Mouse (Mus musculus) adrenal gland, adult 2 months (tissue): ENCODE measurements around the gene Mthfsd. TPM values are rescaled to one million over a fixed set of nuclear protein-coding genes. Genes with fewer than 3 reads are reported as not detected.

Experiments
- DNase-seq: peaks from one replicate; pipeline ENCODE4 v3.0.0; 2021
- microRNA-seq, 2 experiments: library from miRNA; unstranded; fragments of <30 nt; microRNA quantifications; one replicate each; pipeline ENCODE4 v1.2.0; 2021
- polyA plus RNA-seq: library from polyadenylated mRNA; depleted of rRNA; stranded (reverse); fragments of >200 nt; gene quantifications from 2 replicates; pipeline ENCODE4 v1.2.3, GENCODE M21; 2012; rRNA removed
- total RNA-seq, 2 experiments: library from RNA; stranded (reverse); gene quantifications; 2 replicates each; pipeline ENCODE4 v1.2.3; 2021

Mthfsd gene
- total and polyA plus RNA-seq, 3 experiments = 31.8 to 65.6 (median 35.6) TPM

DNA sequence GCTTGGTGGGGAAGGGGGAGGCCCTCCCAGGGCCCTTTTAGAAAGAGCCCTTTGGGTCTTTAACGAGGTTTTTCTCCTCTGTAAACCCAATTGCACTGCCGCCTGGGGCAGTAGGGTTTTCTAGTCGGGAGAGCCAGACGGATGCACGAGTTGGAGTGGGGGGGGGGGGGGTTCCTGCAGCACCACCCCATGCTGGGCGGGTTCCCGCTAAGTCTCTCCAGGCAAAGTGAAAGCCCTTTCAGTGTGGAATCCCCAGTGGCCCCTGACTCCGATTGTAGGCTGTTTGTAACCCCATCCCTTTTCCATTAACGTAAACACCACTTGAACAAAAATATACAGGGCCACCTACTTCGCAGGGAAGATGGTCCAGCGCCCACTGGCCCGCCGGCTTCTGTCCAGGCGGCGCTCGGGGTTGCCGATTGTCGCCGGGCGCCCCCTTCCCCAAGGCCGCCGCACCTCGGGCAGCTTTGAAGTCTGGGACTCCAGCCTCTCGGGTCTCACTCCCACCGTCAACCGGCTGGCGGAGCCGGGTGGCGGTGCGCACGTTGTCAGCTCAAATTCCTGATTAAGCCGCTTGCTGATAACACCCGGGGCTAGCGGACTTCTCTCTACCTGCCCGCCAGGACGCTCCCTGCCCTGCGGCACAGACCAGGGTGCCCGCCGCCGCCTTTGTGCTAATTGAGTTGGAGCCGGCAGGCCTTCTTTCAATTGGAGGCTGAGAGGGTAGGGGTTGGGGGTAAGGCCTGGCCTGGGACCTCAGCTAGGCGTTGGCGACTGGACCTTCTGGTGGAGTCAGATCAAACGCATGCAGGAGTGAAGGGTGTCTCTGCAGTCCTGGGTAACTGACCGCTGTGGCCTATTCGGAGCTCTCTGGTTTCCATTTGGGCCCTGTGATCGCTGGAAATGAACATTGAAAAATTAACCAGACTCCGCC, 34.8 kb downstream of the Mthfsd start:
- no peak for DNase-seq

DNA sequence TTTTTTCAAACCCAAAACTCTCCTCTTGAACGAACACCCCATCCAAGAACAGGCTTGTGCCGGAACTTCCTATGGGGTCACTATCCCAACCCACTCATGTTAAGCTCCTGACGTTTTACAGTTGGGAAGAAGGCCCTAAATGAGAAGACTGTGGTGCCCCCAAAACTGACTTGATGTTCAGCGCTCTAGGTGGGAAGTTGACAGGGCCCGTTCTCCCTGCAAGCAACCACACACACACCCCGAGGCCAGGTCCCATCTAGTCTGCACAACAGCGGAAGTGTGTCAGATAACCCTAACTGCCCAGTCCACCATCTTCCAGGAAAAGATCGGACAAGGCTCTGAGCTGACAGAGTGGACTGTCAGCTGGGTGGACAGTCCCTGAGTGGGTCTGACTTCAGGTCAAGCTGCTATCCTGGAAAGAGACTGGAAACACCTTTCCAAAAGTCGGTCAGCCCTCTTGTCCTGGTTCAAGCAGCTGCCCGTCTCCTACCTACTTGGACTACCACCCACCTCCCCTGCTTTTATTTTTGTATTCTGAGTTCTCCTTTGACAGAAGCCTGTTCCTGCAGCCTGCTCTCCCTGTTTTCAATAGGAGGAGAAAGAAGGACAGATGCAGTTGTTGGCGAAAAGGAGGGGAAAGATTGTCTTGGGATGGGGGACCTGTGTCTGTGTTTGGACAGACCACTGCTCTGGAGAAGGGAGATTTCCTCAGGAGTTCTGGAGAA, 35.6 kb downstream of the Mthfsd start:
- no peak for DNase-seq

DNA sequence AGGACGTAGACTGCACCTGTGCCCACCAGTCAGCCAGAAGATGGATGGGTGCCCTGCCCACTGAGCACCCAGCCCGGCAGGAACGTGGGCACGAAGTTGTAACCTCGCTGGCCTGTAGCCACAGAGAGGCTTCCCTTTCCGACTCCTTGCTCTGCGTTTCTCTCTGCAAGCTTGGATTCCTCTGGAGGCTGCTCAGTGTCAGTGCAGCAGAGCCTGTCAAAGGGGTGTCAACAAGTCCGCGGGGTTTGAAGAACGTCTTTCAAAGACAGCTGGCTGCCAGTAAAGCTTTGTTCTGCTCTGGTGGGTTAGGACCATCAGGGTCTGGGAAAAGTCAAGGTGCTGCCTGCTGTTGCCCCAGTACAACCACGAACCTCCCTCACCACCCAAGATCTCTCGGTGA, 36.7 kb downstream of the Mthfsd start:
- DNase-seq = no peak

DNA sequence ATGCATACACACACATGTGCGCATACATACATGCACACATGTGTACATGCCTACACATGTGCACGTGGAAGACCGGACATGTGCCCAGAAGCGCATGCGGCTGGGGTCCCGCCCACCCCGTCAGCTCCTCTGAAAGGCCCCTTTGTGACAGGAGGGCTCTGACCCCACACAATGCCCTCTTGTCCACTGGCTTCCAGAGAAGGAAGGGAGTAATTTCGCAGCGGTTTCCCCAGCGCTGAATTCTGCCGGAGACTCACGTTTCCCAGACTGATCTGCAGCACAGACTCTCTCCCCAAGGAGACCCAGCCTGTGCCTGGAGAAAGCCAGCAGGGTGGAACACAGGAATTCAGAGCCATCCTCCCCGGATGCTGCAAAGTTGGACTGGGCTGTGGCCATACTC, 44.5 kb downstream of the Mthfsd start:
- DNase-seq = no peak

DNA sequence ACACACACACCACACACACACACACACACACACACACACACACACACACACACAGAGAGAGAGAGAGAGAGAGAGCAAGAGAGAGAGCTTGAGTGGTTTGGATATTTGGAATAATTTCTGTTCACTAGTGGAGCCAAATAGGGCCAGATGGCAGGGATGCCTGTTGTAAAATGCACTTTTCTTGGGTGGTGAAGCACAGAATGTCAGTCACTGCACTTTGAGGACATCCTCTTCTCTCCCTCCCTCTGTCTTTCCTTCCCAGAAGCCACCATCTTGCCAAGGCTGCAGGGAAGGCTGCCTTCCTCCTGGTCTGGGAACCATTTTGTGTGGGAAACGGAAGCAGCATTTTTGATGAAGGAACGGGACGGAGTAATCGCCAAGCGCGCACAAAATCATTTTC, 45.7 kb downstream of the Mthfsd start:
- DNase-seq = no peak

DNA sequence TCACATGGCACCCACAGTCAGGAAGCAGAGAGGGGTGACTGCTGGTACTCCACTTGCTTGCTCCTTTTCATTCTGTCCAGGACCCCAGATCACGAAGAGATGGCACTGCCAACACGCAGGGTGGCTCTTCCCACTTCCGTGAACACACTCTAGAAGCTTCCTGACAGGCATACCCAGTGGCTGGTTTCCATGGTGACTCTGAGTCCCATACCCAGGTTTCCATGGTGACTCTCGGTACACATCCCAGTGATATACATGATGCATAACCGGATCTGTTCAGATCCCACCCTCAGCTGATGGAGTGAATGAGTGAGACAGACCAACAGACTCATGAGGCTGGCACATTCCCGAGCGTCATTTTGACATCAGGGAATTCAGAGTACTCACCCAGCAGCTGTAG, 49.1 kb downstream of the Mthfsd start:
- DNase-seq = no peak

DNA sequence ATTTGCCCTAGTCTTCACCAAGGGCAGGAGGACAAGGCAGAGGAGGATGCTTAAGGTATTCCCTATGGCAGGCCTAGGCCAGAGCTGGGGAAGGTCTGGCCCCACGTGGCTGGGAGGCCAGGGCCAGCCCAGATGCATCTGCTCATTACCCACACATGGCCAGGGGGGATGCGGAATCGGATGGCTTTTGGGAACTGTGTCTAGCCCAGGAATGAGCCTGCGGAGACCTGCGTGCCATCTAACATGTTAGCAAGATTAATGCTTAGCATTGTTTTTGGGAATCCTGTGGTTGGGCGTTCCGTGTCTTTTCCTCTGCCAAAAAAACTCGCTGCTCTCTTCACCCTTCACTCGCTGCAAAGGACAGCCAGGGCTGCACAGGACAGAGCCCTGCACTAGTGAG, 50.1 kb downstream of the Mthfsd start:
- DNase-seq = no peak

DNA sequence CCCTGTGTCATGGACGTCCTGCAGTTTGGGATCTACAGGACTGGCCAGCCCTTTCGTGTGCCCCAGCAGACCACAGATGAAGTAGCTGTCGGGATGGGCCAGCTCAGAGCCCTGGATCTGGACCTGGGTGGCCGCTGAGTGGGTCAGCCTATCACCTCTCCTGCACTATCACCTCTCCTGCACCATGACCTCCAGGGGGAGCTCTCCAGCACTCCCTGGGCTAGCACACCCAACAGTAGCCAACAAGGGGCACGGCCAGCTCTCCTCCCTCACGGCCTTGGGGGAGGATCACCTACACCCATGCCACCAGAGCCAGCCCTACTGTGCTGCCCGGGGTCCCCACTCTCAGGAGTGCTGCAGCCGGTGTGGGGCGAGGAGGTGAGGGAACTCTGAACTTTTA, 60.8 kb downstream of the Mthfsd start:
- peak; percentile 10 for DNase-seq

DNA sequence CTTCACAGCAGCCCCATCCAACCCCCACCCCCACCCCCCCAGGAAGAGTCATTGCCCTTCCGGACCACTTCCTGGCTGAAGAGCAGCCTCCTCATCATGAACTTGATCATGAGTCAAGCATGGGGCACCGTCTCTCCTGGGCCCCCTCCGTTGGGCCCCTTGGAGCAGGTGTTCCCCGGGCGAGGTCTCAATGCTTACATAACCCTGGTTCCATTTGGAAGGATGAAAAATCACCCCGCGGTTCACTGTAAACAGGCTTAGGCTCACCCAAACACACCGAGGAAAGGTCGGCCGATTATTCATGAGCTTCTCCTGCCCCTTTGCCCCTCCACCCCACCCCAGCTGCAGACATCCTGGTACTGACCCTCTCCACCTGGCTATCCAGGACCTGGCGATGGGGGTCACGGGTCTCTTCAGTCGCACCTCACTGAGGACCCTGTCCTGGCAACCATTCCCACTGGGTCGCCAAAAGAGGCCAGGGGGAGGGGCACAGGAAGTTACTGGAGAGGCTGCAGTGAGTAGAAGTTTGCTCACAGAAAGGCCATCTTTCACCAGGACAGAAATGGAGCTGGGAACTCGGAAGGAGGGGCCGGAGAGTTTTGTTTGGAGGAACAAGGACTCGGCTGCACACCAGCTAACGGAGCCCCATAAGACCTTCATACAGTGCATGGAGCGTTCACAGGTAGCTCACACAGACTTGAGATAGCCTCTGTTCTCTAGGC, 64.3 kb downstream of the Mthfsd start:
- no peak for DNase-seq

Small RNAs within 50 kb of the gene (microRNA-seq; reads per million reads assigned to microRNA genes)
- gene Gm27530 = 0 reads per million in 2 experiments

Other genes with a start within 250 kb of the Mthfsd start
- under 1 TPM; 0.52 to 0.73 TPM for gene Foxf1, start 24.0 kb downstream of the Mthfsd start, total RNA-seq
- gene Foxf1, start 24.0 kb downstream of the Mthfsd start, polyA plus RNA-seq = 0.92 and 2.3 TPM in 2 replicates
- gene Foxc2, start 7.8 kb upstream of the Mthfsd start, total RNA-seq = 1 to 10 TPM; 3.3 to 6.3 TPM
- gene Foxc2, start 7.8 kb upstream of the Mthfsd start, polyA plus RNA-seq = 14.4 and 15.2 TPM in 2 replicates
- gene Foxl1, start 19.5 kb upstream of the Mthfsd start, total RNA-seq = under 1 TPM; 0.09 to 0.38 TPM
- 0.62 and 0.66 TPM in 2 replicates for gene Foxl1, start 19.5 kb upstream of the Mthfsd start, polyA plus RNA-seq